Mouse (Mus musculus): Measurements from ENCODE around the gene Ccin. TPM values are rescaled to one million over a fixed set of nuclear protein-coding genes. Genes with fewer than 3 reads are reported as not detected.
A peak's percentile ranks its signal among the peaks of the same experiment; 100 is the strongest.

Ccin gene
- total and polyA plus RNA-seq, 2 experiments from 2014 or later, result 0.19 TPM; not detected in 1

DNA sequence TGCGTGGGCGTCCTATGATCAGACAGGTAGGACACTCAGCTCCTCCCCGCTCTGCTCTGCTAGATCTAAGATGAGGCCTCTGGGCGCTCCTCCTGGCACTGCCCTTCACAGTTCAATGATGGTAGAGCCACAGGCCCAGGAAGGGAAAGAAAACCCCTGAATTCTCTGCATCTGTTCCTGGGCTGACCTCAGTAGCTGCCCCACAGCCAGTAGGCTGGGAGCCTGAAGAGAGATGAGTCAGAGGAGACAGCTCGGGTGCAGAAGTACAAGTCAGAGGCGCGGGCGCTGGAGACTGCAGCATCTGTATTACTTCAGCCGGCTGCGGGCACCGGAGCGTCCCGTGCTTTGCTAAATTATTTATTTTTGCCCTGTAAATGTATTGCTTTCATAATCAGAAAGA is 14.6 kb upstream of the Ccin start:
- ATAC-seq, result no peak
- WGBS, result 54% methylated on average over 13 of the region's 13 CpGs

DNA sequence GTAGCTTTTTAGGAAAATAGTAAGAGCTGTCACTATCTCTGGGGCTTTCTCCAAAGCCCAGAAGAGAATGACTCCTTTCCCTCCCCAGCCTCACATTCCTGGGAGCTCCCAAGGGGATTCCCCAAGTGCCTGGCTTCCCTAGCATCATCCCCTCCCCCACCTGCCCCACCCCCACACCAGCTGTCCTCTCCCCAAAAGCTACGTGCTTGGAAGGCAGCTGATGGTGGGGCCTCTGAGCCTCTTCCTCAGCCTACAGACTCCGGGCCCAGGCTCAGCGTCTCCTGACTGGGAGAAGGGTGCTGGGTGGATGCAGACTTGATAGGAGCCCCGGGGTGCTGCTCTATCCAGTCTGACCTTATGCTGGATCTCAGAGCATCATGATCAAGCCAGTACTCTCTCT is 13.9 kb upstream of the Ccin start:
- Histone ChIP-seq H3K27ac (ENCODE audit: low read depth, low read length) (no peak overlapping the region), H3K9ac (no peak overlapping the region), H3K4me3 (ENCODE audit: low read depth, low read length) (no peak overlapping the region), H3K4me2 (ENCODE audit: low read depth) (no peak overlapping the region), H3K36me3 (ENCODE audit: insufficient read depth) (peaks cover 4% of the 10 kb centered on the region; the same call in 1 of the 2 replicates), H3K27me3 (ENCODE audit: insufficient read depth, low read length) (no peaks in the 10 kb centered on the region), H3K4me1 (ENCODE audit: insufficient read depth) (no peaks in the 10 kb centered on the region), H3K9me3 (ENCODE audit: low read length) (no peaks in the 10 kb centered on the region)
- DNase-seq, result peak; percentile 29
- 13% methylated on average over 4 of the region's 4 CpGs for WGBS
- ATAC-seq, result 0 out of 2 replicates have a peak, but pooled peaks have one; percentile 8
- TF ChIP-seq CTCF (IDR thresholded peaks at IDR 0.05; ENCODE audit: low read depth), result no peak

More for the DNA sequence above, 14.6 kb upstream of the Ccin start:
- no peak overlapping the region for H3K9ac ChIP-seq
- no peaks in the 10 kb centered on the region for H3K4me1 ChIP-seq (ENCODE audit: insufficient read depth)
- no peaks in the 10 kb centered on the region for H3K27me3 ChIP-seq (ENCODE audit: insufficient read depth, low read length)
- no peak for DNase-seq
- H3K36me3 ChIP-seq (ENCODE audit: insufficient read depth), result peaks cover 3% of the 10 kb centered on the region; the same call in 1 of the 2 replicates
- no peaks in the 10 kb centered on the region for H3K9me3 ChIP-seq (ENCODE audit: low read length)
- H3K4me2 ChIP-seq (ENCODE audit: low read depth), result no peak overlapping the region
- no peak for TF ChIP-seq CTCF (IDR thresholded peaks at IDR 0.05; ENCODE audit: low read depth)
- H3K4me3 ChIP-seq (ENCODE audit: low read depth, low read length), result no peak overlapping the region
- no peak overlapping the region for H3K27ac ChIP-seq (ENCODE audit: low read depth, low read length)

DNA sequence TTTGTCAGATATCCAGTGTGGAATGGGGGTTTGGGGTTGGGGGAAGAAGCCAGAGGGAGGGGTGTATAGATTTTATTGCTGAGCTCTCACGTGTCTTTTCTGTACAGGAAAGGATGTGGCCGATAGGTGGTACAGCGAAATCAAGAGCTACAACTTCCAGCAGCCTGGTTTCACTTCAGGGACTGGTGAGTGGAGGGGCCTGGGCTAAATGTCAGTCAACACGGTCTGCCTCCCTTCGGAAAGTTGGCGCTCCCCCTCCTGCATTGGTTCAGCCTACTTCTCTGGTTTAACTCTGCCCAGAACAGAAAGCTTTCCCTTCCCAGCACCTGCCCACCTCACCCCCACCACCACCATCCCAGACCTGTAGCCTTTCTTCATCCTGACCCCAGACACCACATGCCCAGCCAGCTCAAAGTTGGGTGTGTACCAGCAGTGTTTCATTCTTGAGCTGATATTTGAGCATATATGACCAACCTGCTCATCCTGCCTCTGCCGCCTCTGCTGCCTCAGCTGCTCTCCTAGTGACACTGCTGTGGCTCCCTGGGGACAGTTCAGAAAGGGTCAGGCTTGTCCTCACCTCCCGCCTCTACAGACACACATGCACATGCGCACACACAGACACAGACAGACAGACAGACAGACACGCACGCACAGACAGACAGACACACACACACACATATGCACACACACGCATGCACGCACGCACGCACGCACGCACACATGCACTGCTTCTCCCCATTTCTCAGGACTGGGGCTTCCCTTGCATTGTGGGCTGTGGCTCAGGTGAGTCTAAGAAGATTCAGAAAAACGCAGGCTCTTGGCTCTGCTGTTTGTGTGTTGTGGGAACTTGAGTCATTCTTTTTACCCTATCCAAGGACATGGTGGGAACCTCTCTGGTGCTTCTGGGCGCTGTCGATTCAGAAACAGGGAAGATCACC is 12.6 kb upstream of the Ccin start:
- Histone ChIP-seq H3K27me3 (ENCODE audit: insufficient read depth, low read length) (no peaks in the 10 kb centered on the region), H3K4me3 (ENCODE audit: low read depth, low read length) (no peak overlapping the region), H3K4me2 (ENCODE audit: low read depth) (no peak overlapping the region), H3K9ac (no peak overlapping the region), H3K9me3 (ENCODE audit: low read length) (no peaks in the 10 kb centered on the region), H3K4me1 (ENCODE audit: insufficient read depth) (no peaks in the 10 kb centered on the region), H3K36me3 (ENCODE audit: insufficient read depth) (peaks cover 8% of the 10 kb centered on the region; the same call in 1 of the 2 replicates), H3K27ac (ENCODE audit: low read depth, low read length) (no peak overlapping the region)
- TF ChIP-seq CTCF (IDR thresholded peaks at IDR 0.05; ENCODE audit: low read depth), result no peak
- DNase-seq, result no peak
- no peak for ATAC-seq
- WGBS, result 87% methylated on average over 20 of the region's 20 CpGs

DNA sequence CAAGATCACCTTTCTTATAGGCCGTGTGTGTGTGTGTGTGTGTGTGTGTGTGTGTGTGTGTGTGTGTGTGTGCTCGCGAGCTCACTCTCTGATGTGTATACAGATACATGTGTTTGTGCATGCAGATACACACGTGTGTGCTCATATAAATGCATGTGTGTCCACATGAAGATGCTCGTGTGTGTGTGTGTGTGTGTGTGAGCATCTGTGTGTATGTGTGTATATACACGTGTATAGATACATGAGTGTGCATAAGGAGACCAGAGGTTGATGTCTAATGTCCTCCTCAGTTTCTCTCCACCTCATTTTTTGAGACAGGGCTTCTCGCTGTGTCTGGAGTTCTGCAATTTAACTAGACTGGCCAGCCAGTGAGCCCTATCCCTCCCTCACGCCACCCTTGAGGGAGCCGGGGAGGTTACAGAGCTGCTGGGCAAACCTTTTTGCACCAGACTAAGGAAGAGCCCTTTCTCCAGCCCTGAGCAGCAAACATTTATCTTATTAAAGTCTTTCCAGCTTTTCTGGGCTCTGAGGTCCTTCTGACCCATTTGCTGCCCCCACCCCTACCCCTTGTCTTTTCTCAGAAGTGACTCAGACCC is 11.6 kb upstream of the Ccin start:
- Histone ChIP-seq H3K4me1 (ENCODE audit: insufficient read depth) (no peaks in the 10 kb centered on the region), H3K27ac (ENCODE audit: low read depth, low read length) (no peak overlapping the region), H3K36me3 (ENCODE audit: insufficient read depth) (peaks cover 8% of the 10 kb centered on the region; the same call in 1 of the 2 replicates), H3K4me3 (ENCODE audit: low read depth, low read length) (no peak overlapping the region), H3K4me2 (ENCODE audit: low read depth) (no peak overlapping the region), H3K27me3 (ENCODE audit: insufficient read depth, low read length) (no peaks in the 10 kb centered on the region), H3K9ac (no peak overlapping the region), H3K9me3 (ENCODE audit: low read length) (no peaks in the 10 kb centered on the region)
- WGBS, result 71% methylated on average over 9 of the region's 9 CpGs
- DNase-seq (no peak), ATAC-seq (no peak)
- TF ChIP-seq CTCF (IDR thresholded peaks at IDR 0.05; ENCODE audit: low read depth), result no peak

DNA sequence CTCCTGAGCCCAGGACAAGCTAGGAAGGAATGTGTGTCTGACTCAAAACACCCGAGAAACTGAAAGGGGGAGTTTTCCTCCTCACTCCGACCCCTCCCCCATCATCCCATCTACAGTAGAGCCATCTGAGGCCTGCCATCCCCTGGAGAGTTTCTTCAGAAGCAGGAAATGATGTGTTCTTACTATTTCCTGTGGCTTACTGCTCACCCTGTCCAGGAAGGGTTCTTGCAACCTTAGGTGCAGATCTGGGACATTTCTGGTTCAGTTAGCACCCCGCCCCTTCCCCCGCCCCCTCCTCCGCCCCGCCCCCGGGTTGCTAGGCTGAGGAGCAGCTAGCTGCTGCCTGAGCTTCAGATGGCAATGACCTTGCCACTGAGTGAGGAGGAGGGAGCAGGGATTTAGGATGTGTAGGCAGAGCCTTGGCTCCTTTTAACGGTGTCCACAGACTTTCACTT is 11.1 kb upstream of the Ccin start:
- TF ChIP-seq CTCF (IDR thresholded peaks at IDR 0.05; ENCODE audit: low read depth), result no peak
- Histone ChIP-seq H3K4me3 (ENCODE audit: low read depth, low read length) (no peak overlapping the region), H3K9me3 (ENCODE audit: low read length) (no peaks in the 10 kb centered on the region), H3K27ac (ENCODE audit: low read depth, low read length) (no peak overlapping the region), H3K36me3 (ENCODE audit: insufficient read depth) (peaks cover 8% of the 10 kb centered on the region; the same call in 1 of the 2 replicates), H3K27me3 (ENCODE audit: insufficient read depth, low read length) (no peaks in the 10 kb centered on the region), H3K4me1 (ENCODE audit: insufficient read depth) (no peaks in the 10 kb centered on the region), H3K9ac (no peak overlapping the region), H3K4me2 (ENCODE audit: low read depth) (no peak overlapping the region)
- DNase-seq, result no peak
- ATAC-seq, result peak; percentile 49
- 8% methylated on average over 8 of the region's 8 CpGs for WGBS

DNA sequence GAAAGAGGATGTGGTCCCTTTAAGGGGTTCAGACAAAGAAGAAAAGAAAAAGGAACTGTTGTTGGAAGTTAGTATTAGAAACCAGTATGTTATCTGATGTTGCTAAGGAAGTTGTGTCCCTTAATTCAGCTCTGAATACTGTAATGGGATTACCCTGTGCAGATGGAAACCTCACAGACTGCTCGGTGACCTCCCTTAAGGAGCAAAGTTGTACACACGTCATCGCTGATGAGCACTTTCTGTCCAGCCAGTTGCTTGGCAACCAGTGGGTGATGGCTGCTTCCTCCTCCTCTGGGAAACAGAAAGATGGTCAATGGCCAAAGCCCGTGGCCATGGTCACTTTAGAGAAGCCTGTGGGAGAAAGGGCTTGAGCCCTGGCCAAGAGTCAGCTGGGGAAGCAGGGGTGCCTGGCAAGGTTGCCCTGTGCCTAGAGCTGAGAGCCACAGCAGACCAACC is 9.7 kb upstream of the Ccin start:
- DNase-seq, result no peak
- Histone ChIP-seq H3K4me3 (ENCODE audit: low read depth, low read length) (no peak overlapping the region), H3K27me3 (ENCODE audit: insufficient read depth, low read length) (no peaks in the 10 kb centered on the region), H3K9me3 (ENCODE audit: low read length) (no peaks in the 10 kb centered on the region), H3K27ac (ENCODE audit: low read depth, low read length) (no peak overlapping the region), H3K4me1 (ENCODE audit: insufficient read depth) (no peaks in the 10 kb centered on the region), H3K36me3 (ENCODE audit: insufficient read depth) (peaks cover 8% of the 10 kb centered on the region; the same call in 1 of the 2 replicates), H3K4me2 (ENCODE audit: low read depth) (no peak overlapping the region), H3K9ac (no peak overlapping the region)
- 46% methylated on average over 4 of the region's 4 CpGs for WGBS
- peak; percentile 59 for ATAC-seq
- TF ChIP-seq CTCF (IDR thresholded peaks at IDR 0.05; ENCODE audit: low read depth), result no peak
